Mouse (Mus musculus): ENCODE measurements at regions not wholly inside any gene's neighbourhood (a gene's known extent, or its start where the extent isn't known, plus 50 kb on each side); places are given as distances from the start of the nearest gene placed in this dataset.

GRCm38 (mm10) chr16:19884535-19884934 lies 98.3 kb downstream of the Klhl6 start:
- TF ChIP-seq ZC3H11A (IDR thresholded peaks at IDR 0.05; ENCODE audit: low read depth, low read length) = no peak
- no peak for TF ChIP-seq CTCF (conservative IDR thresholded peaks at IDR 0.05 in 1 of 2, IDR thresholded peaks at IDR 0.05 in 1 of 2; ENCODE audit: low read depth in 2 of 2, low read length in 2 of 2)
- no peak for TF ChIP-seq NRF1 (IDR thresholded peaks at IDR 0.05; ENCODE audit: low read depth, low read length)
- TF ChIP-seq POLR2A (IDR thresholded peaks at IDR 0.05; ENCODE audit: low read depth, low read length) = no peak
- TF ChIP-seq MAFK (IDR thresholded peaks at IDR 0.05; ENCODE audit: insufficient replicate concordance, low read length) = no peak
- TF ChIP-seq E2F4 (IDR thresholded peaks at IDR 0.05; ENCODE audit: insufficient replicate concordance, low read depth, low read length) = no peak
- TF ChIP-seq EP300 (IDR thresholded peaks at IDR 0.05; ENCODE audit: low read length) = no peak
